Mouse (Mus musculus) 3134 (cell line): ENCODE data around the gene Olfr74.
"Not testable (repeated sequence)": the region's sequence is repeated elsewhere in the genome, so short reads cannot be mapped to it uniquely, and the experiment has no call there.

ENCODE experiments used
- DNase-seq: peaks from one replicate; pipeline ENCODE4 v3.0.0-alpha.2; 2011; ENCODE audit warnings: low spot score; ENCODE audit not compliant: insufficient read length; ENCODE audit errors: extremely low read depth

Olfr74 gene

DNA sequence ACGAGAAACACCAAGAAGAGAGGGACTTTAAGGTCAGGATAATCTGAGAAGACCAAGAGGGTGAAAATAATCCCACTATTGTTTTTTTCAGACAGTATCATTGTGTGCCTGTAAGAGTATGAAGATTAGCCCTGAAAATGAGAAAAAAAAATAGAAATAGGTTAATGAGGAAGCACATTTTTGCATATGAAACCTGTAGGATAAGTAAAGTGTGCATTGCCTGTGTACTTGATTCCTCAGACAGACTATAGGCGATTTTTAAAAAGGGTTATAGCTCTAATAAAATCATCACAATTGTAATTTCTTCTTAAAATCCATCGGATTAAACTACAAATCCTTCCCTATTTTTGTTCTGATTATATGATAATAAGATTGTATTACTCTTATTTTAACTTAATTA is at the start of gene Olfr74:
TSS of gene Olfr74 (minus strand) at position 101 of the 400 bp plus-strand sequence.
- no peak for DNase-seq

DNA sequence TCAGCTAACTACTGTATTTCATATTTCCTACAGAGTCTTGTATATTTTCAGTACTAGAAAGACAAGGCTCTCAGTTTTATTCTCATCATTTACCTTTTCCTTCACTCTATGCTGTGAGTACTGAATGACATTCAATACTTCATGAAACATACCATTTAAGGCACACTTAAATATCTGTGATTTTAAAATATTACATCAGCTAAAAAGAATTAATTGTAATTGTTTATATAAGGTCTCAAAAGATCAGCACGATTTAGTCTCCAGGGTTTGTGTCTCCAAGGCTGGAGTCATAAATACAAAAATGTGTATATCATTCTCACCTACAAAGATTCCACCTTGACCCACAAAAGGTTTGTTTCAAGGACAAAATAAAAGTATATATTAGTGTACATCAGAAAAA is 48.0 kb upstream of the Olfr74 start, which contains the start of gene Olfr1161:
TSS of gene Olfr1161 (plus strand) at position 301 of the 400 bp plus-strand sequence.
- DNase-seq, result not testable (repeated sequence)

DNA sequence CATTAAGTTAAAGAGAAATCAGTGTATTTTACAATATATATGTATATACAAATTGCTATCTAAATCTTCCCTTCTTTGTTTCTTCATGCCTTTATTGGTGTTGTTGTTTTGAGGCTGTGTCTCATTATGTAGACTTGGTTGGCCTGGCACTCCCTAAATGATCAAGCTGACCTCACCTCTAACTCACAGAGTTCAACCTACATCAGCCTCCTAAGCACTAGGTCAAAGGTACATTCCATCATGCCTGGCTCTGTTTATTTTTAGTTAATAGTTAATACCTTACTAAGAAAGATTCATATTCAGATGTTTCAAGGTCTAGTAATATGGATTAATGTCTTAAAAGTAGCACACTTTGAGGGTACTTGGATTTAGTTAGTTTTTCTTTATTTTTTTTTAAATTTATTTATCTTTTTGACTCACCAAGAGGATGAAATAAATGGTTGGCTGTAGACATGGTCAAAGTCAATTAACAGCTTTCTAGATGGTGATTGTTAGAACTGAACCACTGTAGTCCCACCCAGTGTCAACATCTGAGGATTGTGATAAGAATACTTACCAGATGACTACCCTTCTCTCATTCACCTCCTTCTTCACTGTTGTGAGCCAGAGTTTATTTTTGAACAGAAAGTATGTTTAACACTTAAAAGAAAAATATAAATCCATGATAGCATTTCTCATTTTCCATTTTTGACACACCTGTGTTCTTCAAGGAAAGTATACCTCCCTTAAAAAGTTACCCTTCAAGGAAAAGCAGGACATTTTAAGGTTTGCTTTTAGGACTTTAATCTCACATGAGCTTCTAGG is 33.3 kb upstream of the Olfr74 start, which contains the start of gene Olfr1160:
TSS of gene Olfr1160 (minus strand) at position 754 of the 804 bp plus-strand sequence.
- no peak for DNase-seq

DNA sequence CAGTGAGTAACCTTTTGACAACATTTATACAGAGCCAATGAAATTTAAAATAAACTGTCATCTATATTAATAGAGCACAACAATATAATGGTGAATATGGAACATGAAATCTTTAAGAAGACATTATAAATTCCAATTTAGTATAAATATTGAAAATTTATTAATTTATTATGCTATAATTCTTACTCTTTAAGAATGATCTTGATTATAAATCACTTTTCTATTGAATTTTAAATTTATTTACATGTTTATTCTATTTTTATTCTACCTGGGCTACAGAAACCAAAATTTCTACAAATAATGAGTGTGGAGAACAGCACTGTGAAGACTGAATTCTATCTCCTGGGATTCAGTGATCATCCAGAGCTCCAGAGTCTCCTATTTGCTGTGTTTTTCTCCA is 15.3 kb upstream of the Olfr74 start, which contains the start of gene Olfr1158:
TSS of gene Olfr1158 (plus strand) at position 301 of the 400 bp plus-strand sequence.
- no peak for DNase-seq

DNA sequence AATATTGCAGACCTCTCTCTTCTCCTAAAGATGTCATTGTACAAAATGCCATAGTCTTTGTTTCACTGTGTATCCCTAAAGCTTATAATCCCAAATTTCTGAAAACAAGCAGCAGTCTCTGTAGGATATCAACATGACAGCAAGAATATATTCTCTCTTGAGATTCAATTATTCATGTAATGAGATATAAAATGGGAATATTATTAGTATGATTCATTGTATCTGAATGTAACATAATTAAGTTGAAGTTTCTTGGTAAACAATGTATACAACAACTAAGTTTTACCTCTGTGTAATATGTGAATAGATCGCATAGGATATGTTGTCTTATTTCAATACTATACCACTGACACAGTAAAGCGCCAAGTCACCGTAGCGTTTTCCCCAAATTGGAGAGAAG is 6.3 kb downstream of the Olfr74 start, which contains the start of gene Olfr1157:
TSS of gene Olfr1157 (minus strand) at position 101 of the 400 bp plus-strand sequence.
- no peak for DNase-seq

DNA sequence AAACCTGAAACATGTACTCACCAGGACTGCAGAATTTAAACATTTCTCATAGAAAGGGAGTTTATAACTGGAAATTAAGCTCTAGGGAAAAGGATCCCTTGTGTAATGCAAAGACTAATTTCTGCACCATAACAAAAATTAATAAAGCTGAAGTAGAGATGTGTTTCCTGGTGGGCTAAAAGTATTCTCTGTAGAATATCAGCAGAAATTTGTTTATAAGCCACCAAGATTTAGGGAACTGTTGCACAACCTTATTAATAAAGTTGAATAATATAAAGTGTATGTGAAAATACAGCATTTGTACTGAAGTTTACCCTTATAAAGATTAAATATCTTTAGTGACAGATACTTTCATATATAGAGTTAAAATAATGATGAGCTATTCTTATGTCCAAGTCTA is 21.5 kb downstream of the Olfr74 start, which contains the start of gene Olfr1156:
TSS of gene Olfr1156 (minus strand) at position 101 of the 400 bp plus-strand sequence.
- DNase-seq, result no peak

DNA sequence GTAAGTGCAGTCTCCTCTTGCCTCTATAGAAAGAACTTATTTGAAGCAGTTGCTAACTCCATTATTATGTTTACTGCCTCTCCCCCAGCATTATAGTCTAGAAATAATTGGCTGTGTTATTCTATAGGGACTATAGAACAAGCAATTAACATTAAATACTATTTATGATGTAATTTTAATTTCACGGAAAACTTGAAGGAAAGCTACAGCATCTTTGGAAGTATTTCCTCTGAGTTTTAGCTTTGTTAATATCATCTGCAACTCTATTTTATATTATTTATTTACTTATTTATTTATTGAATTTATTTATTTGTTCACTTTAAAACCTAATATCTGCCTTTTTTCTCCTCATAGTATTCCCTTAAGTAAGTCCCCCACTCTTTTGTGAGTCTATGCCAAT is 29.4 kb downstream of the Olfr74 start, which contains the start of gene Olfr1155:
TSS of gene Olfr1155 (minus strand) at position 101 of the 400 bp plus-strand sequence.
- DNase-seq, result no peak
